Mouse (Mus musculus): ENCODE measurements at regions not wholly inside any gene's neighbourhood (a gene's known extent, or its start where the extent isn't known, plus 50 kb on each side); places are given as distances from the start of the nearest gene placed in this dataset.

DNA sequence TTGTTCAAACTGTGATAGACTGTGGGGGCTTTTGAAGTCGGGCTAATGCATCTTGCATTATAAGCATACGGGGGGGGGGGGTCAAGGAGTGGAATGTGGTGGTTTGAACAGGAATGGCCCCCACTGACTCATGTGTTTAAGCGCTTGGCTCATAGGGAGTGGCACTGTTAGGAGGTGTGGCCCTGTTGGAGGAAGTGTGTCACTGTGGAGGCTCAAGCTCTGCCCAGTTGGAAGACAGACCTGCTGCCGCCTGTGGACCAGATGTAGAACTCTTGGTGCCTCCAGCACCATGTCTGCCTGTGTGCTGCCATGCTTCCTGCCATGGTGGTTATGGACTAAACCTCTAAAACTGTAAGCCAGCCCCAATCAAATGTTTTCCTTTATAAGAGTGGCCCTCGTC, 89.0 kb upstream of the Slc22a12 start:
- Histone ChIP-seq H3K4me1 (replicated peaks; ENCODE audit: control insufficient read depth, insufficient read depth, low read length) (no peaks in the 10 kb centered on the region), H3K36me3 (ENCODE audit: control insufficient read depth, insufficient read depth, low read length) (no peaks in the 10 kb centered on the region), H3K4me2 (replicated peaks; ENCODE audit: low read depth, low read length) (no peak overlapping the region), H3K27ac (ENCODE audit: low read depth, low read length) (no peak overlapping the region), H3K27me3 (ENCODE audit: control insufficient read depth, insufficient read depth, low read length) (no peaks in the 10 kb centered on the region), H3K9me3 (ENCODE audit: control insufficient read depth, low read length) (no peaks in the 10 kb centered on the region), H3K9ac (ENCODE audit: low read depth, low read length) (no peak overlapping the region), H3K4me3 (ENCODE audit: low read depth, low read length) (no peak overlapping the region)
- 82% methylated on average over 5 of the region's 5 CpGs for WGBS
- no peak for ATAC-seq (ENCODE audit: low FRiP score)
- no peak for DNase-seq (ENCODE audit: low spot score)

DNA sequence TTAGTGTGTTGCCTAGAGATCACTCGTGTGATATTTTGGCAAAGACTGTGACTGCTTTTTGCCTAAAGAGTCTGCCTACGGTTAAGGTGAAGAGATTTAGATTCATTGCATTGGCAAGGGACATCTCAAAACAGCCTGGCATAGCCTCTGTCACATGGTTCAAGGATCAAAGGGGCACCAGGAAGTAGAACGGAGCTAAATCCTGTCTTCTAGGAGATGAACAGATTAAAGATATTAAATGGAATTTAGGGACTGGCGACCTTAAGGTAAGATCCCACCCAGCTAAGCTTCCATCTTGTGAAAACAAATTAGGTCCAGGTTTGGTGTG, 87.7 kb upstream of the Slc22a12 start:
- no peak overlapping the region for H3K4me2 ChIP-seq (replicated peaks; ENCODE audit: low read depth, low read length)
- DNase-seq (ENCODE audit: low spot score) (no peak), ATAC-seq (ENCODE audit: low FRiP score) (no peak)
- H3K27ac ChIP-seq (ENCODE audit: low read depth, low read length), result no peak overlapping the region
- no peaks in the 10 kb centered on the region for H3K9me3 ChIP-seq (ENCODE audit: control insufficient read depth, low read length)
- H3K36me3 ChIP-seq (ENCODE audit: control insufficient read depth, insufficient read depth, low read length), result no peaks in the 10 kb centered on the region
- no peaks in the 10 kb centered on the region for H3K27me3 ChIP-seq (ENCODE audit: control insufficient read depth, insufficient read depth, low read length)
- 83% methylated on average over 4 of the region's 4 CpGs for WGBS
- H3K9ac ChIP-seq (ENCODE audit: low read depth, low read length), result no peak overlapping the region
- H3K4me1 ChIP-seq (replicated peaks; ENCODE audit: control insufficient read depth, insufficient read depth, low read length), result no peaks in the 10 kb centered on the region
- H3K4me3 ChIP-seq (ENCODE audit: low read depth, low read length), result no peak overlapping the region

DNA sequence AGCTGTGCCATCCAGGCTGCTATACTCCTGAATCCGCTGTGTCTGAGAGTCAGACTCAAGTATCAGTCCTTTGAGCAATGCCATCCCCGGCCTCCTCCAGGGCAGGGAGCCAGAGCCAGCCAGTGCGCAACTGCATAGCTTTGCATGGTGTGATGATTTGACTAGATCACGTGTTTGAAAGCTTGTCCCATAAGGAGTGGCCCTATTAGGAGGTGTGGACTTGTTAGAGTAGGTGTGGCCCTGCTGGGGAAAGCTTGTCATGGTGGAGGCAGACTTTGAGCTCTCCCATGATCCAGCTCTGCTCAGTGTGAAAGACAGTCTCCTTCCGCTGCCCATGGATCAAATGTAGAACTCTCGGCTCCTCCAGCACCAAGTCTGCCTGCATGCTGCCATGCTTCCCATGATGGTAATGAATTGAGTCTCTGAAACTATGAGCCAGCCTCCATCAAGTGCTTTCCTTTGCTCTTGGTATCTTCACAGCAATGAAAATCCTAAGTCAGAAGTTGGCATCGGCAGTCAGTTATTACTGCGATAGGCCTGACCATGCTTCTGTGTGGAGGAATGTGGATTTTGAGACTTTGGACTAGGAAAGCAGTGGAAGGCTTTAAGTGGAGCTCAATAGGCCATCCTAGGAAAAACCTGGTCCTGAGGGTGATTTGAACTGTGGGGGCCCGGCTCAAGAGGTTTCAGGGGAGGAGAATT, 87.2 kb upstream of the Slc22a12 start:
- H3K4me2 ChIP-seq (replicated peaks; ENCODE audit: low read depth, low read length), result no peak overlapping the region
- DNase-seq (ENCODE audit: low spot score) (no peak), ATAC-seq (ENCODE audit: low FRiP score) (no peak)
- no peak overlapping the region for H3K4me3 ChIP-seq (ENCODE audit: low read depth, low read length)
- no peaks in the 10 kb centered on the region for H3K9me3 ChIP-seq (ENCODE audit: control insufficient read depth, low read length)
- 87% methylated on average over 9 of the region's 9 CpGs for WGBS
- H3K36me3 ChIP-seq (ENCODE audit: control insufficient read depth, insufficient read depth, low read length), result no peaks in the 10 kb centered on the region
- no peaks in the 10 kb centered on the region for H3K27me3 ChIP-seq (ENCODE audit: control insufficient read depth, insufficient read depth, low read length)
- H3K27ac ChIP-seq (ENCODE audit: low read depth, low read length), result no peak overlapping the region
- no peaks in the 10 kb centered on the region for H3K4me1 ChIP-seq (replicated peaks; ENCODE audit: control insufficient read depth, insufficient read depth, low read length)
- no peak overlapping the region for H3K9ac ChIP-seq (ENCODE audit: low read depth, low read length)

DNA sequence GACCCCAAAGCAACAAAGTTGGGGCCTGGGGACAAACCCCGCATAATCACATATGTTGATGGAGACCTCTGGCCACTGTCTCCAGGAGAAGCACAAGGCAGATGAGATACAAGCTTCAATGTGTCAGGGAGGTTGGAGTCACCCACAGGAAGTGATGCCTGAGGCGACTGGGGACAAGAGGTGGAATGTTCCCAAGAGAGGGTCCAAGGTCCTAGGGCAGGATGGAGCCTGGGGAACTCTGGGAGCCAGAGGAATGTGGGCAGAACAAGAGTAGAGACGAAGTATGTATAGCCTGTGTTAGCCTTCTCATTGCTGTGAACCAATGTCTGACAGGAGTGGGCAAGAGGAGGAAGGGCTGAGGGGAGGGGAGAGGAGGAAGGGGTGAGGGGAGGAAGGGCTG, 82.7 kb upstream of the Slc22a12 start:
- H3K27me3 ChIP-seq (ENCODE audit: control insufficient read depth, insufficient read depth, low read length), result no peaks in the 10 kb centered on the region
- no peaks in the 10 kb centered on the region for H3K36me3 ChIP-seq (ENCODE audit: control insufficient read depth, insufficient read depth, low read length)
- H3K9me3 ChIP-seq (ENCODE audit: control insufficient read depth, low read length), result no peaks in the 10 kb centered on the region
- WGBS, result 65% methylated on average over 3 of the region's 3 CpGs
- no peak overlapping the region for H3K4me3 ChIP-seq (ENCODE audit: low read depth, low read length)
- no peak for DNase-seq (ENCODE audit: low spot score)
- ATAC-seq (ENCODE audit: low FRiP score), result no peak
- H3K27ac ChIP-seq (ENCODE audit: low read depth, low read length), result no peak overlapping the region
- H3K4me1 ChIP-seq (replicated peaks; ENCODE audit: control insufficient read depth, insufficient read depth, low read length), result no peaks in the 10 kb centered on the region
- H3K9ac ChIP-seq (ENCODE audit: low read depth, low read length), result no peak overlapping the region
- no peak overlapping the region for H3K4me2 ChIP-seq (replicated peaks; ENCODE audit: low read depth, low read length)

DNA sequence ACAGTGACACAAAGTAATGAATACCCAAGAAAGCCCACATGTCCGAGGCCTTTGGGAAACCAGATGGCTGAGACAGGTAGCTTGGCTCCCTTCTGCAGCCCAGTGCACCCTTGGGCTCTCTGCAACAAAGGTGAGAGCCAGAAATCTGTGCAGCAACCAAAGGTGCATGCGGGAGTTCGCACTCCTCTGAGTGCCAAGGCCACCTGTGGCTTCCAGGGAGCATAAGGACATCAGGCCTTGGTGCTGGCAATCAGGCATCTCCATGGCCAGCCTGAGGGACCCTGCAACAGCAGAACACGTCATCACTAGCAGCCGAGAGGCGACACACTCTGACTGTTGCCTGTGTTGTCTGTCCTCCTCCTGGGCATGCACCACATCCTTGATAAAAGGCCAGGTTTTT, 78.2 kb upstream of the Slc22a12 start:
- no peaks in the 10 kb centered on the region for H3K4me1 ChIP-seq (replicated peaks; ENCODE audit: control insufficient read depth, insufficient read depth, low read length)
- H3K4me2 ChIP-seq (replicated peaks; ENCODE audit: low read depth, low read length), result no peak overlapping the region
- 83% methylated on average over 6 of the region's 6 CpGs for WGBS
- H3K9ac ChIP-seq (ENCODE audit: low read depth, low read length), result no peak overlapping the region
- ATAC-seq (ENCODE audit: low FRiP score) (no peak), DNase-seq (ENCODE audit: low spot score) (no peak)
- no peak overlapping the region for H3K27ac ChIP-seq (ENCODE audit: low read depth, low read length)
- no peaks in the 10 kb centered on the region for H3K27me3 ChIP-seq (ENCODE audit: control insufficient read depth, insufficient read depth, low read length)
- H3K9me3 ChIP-seq (ENCODE audit: control insufficient read depth, low read length), result no peaks in the 10 kb centered on the region
- no peak overlapping the region for H3K4me3 ChIP-seq (ENCODE audit: low read depth, low read length)
- H3K36me3 ChIP-seq (ENCODE audit: control insufficient read depth, insufficient read depth, low read length), result no peaks in the 10 kb centered on the region

DNA sequence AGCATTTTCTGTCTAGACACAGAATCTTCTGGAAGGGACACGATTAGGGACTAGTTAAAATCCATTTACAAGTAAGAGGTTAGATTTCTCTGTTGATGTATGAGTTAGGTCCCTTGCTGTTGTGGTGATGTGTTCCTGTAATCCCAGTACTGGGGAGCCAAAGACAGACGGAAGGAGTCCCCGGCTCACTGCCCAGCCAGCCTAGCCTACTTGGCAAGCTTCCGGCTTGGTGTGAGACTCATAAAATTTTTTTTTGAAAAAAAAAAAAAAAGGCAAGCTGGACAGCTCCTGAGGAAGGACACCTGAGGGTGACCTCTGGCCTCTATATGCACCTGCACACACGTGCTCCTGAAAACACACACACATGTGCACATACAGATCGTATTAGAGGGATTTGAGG, 76.7 kb upstream of the Slc22a12 start:
- Histone ChIP-seq H3K9me3 (ENCODE audit: control insufficient read depth, low read length) (no peaks in the 10 kb centered on the region), H3K4me3 (ENCODE audit: low read depth, low read length) (no peak overlapping the region), H3K27ac (ENCODE audit: low read depth, low read length) (no peak overlapping the region), H3K4me1 (replicated peaks; ENCODE audit: control insufficient read depth, insufficient read depth, low read length) (no peaks in the 10 kb centered on the region), H3K36me3 (ENCODE audit: control insufficient read depth, insufficient read depth, low read length) (no peaks in the 10 kb centered on the region), H3K9ac (ENCODE audit: low read depth, low read length) (no peak overlapping the region), H3K4me2 (replicated peaks; ENCODE audit: low read depth, low read length) (no peak overlapping the region), H3K27me3 (ENCODE audit: control insufficient read depth, insufficient read depth, low read length) (no peaks in the 10 kb centered on the region)
- 82% methylated on average over 6 of the region's 6 CpGs for WGBS
- DNase-seq (ENCODE audit: low spot score) (no peak), ATAC-seq (ENCODE audit: low FRiP score) (no peak)

DNA sequence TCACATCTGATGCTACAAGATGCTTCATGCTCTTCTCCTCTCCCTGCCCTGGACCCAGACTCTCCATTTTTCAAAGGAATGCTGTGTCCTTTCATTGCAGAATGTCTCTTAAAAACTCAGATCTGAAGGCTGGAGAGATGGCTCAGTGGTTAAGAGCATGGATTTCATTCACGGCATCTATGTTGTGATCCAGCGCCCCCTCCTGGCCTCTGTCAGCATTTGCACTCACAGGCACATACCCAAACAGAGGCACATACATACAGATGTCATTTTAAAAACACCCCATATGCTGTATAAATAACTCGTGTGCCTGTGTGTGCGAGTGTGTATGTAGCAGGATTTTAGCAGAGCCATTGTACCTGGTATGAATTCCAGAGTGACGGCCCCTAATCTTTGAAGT, 73.8 kb upstream of the Slc22a12 start:
- Histone ChIP-seq H3K4me3 (ENCODE audit: low read depth, low read length) (no peak overlapping the region), H3K4me1 (replicated peaks; ENCODE audit: control insufficient read depth, insufficient read depth, low read length) (no peaks in the 10 kb centered on the region), H3K4me2 (replicated peaks; ENCODE audit: low read depth, low read length) (no peak overlapping the region), H3K9ac (ENCODE audit: low read depth, low read length) (no peak overlapping the region), H3K9me3 (ENCODE audit: control insufficient read depth, low read length) (no peaks in the 10 kb centered on the region), H3K36me3 (ENCODE audit: control insufficient read depth, insufficient read depth, low read length) (no peaks in the 10 kb centered on the region), H3K27ac (ENCODE audit: low read depth, low read length) (no peak overlapping the region), H3K27me3 (ENCODE audit: control insufficient read depth, insufficient read depth, low read length) (no peaks in the 10 kb centered on the region)
- ATAC-seq (ENCODE audit: low FRiP score), result no peak
- 83% methylated on average over 5 of the region's 5 CpGs for WGBS
- no peak for DNase-seq (ENCODE audit: low spot score)

DNA sequence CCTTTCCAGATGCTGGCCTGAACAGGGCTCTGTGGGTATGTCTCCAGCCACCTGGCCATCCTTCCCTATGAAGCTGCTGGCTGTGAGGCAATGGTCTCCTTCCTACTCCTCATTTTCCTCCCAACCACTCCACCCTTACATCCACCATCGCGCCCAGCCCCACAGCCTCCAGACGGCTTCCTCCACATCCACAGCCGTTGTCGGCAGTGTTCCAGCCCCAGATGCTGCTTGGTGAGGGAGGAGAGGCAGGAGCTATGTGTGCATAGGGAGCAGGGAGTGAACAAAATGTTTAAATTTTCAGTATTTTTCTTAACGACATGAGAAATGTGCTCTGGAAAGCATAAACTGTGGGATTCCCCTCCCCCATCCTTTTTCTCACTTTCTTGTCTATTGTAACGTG, 69.6 kb upstream of the Slc22a12 start:
- Histone ChIP-seq H3K4me1 (replicated peaks; ENCODE audit: control insufficient read depth, insufficient read depth, low read length) (0 out of 2 replicates have a peak, but pooled peaks cover 3% of the 10 kb centered on the region), H3K27me3 (ENCODE audit: control insufficient read depth, insufficient read depth, low read length) (no peaks in the 10 kb centered on the region), H3K9ac (ENCODE audit: low read depth, low read length) (no peak overlapping the region), H3K36me3 (ENCODE audit: control insufficient read depth, insufficient read depth, low read length) (no peaks in the 10 kb centered on the region), H3K4me2 (replicated peaks; ENCODE audit: low read depth, low read length) (no peak overlapping the region), H3K27ac (ENCODE audit: low read depth, low read length) (no peak overlapping the region), H3K9me3 (ENCODE audit: control insufficient read depth, low read length) (no peaks in the 10 kb centered on the region), H3K4me3 (ENCODE audit: low read depth, low read length) (no peak overlapping the region)
- ATAC-seq (ENCODE audit: low FRiP score) (no peak), DNase-seq (ENCODE audit: low spot score) (no peak)
- 83% methylated on average over 7 of the region's 7 CpGs for WGBS

DNA sequence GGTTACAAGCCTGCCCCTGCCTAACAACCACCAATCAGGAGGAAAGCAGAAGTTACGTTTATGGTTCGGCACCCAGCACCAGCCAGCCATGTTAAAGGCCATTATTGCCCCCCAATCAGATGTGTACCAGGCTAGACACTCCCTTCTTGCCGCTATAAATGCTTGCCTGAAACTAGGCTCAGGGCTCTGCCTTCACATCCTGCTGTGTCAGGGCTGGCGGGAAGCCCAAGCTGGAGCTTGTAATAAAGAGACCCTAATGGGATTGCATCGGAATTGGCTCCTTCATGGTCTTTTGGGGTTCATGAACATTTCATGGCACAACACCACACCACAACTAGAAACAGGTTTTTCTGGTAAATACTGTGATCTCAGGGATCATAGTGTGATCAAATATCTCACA, 69.1 kb upstream of the Slc22a12 start:
- ATAC-seq (ENCODE audit: low FRiP score) (no peak), DNase-seq (ENCODE audit: low spot score) (no peak)
- no peaks in the 10 kb centered on the region for H3K27me3 ChIP-seq (ENCODE audit: control insufficient read depth, insufficient read depth, low read length)
- no peaks in the 10 kb centered on the region for H3K36me3 ChIP-seq (ENCODE audit: control insufficient read depth, insufficient read depth, low read length)
- H3K9me3 ChIP-seq (ENCODE audit: control insufficient read depth, low read length), result no peaks in the 10 kb centered on the region
- H3K4me1 ChIP-seq (replicated peaks; ENCODE audit: control insufficient read depth, insufficient read depth, low read length), result 0 out of 2 replicates have a peak, but pooled peaks cover 3% of the 10 kb centered on the region
- no peak overlapping the region for H3K4me2 ChIP-seq (replicated peaks; ENCODE audit: low read depth, low read length)
- no peak overlapping the region for H3K27ac ChIP-seq (ENCODE audit: low read depth, low read length)
- H3K4me3 ChIP-seq (ENCODE audit: low read depth, low read length), result no peak overlapping the region
- H3K9ac ChIP-seq (ENCODE audit: low read depth, low read length), result no peak overlapping the region
- 88% methylated on average over 5 of the region's 5 CpGs for WGBS
